In genomic region chr19:60341485-60341884, GRCm38 (mm10) we compare ENCODE assay signal across 9 mouse cellular contexts.
DNase-seq lines count a peak whose midpoint lies in the region; ATAC-seq and TF ChIP-seq lines count a peak whose summit lies in the region.
"Had no signal": no experiment of that assay in that cellular context is flagged by ENCODE, and none has a peak within 500 bp of the region (broad histone marks: within the 10 kb centered on the region; RNA-seq: fewer than 3 reads in every experiment).

No protein-coding gene starts in this region.

- H3K36me3 ChIP-seq in kidney, adult 2 months (ENCODE audit: control insufficient read depth, insufficient read depth, low read length): no peaks in the 10 kb centered on the region
- no peaks in the 10 kb centered on the region for H3K36me3 ChIP-seq in kidney, embryonic 14.5 days (ENCODE audit: control insufficient read depth, insufficient read depth, low read length)
- H3K36me3 ChIP-seq: heart, embryonic 13.5 days had no signal

- POLR2A ChIA-PET in Patski (lab: Charles Lee): no interaction called here

- intact Hi-C loops in heart, postnatal 10 days (cut with DNase I): no loop called here

- no peak for ATAC-seq in kidney, embryonic 14.5 days (ENCODE audit: low FRiP score, low TSS enrichment)
- ATAC-seq in Patski: peak; percentile 51

- H3K27ac ChIP-seq in kidney, adult 2 months (ENCODE audit: insufficient read depth, low read depth, low read length): no peak overlapping the region
- H3K27ac ChIP-seq in kidney, embryonic 14.5 days (ENCODE audit: low read depth, low read length): no peak overlapping the region
- H3K27ac ChIP-seq: heart, embryonic 13.5 days had no signal

- H3K4me3 ChIP-seq in kidney, adult 2 months (ENCODE audit: insufficient read depth, low read depth, low read length): no peak overlapping the region
- no peak overlapping the region for H3K4me3 ChIP-seq in kidney, embryonic 14.5 days (ENCODE audit: low read length)
- H3K4me3 ChIP-seq: heart, embryonic 13.5 days had no signal

- no peak overlapping the region for H3K9ac ChIP-seq in kidney, embryonic 14.5 days (ENCODE audit: low read depth, low read length)
- H3K9ac ChIP-seq: heart, embryonic 13.5 days had no signal

- no peak overlapping the region for H3K4me2 ChIP-seq in kidney, embryonic 14.5 days (replicated peaks; ENCODE audit: low read depth, low read length)
- H3K4me2 ChIP-seq: heart, embryonic 13.5 days had no signal

- peak; percentile 82 for TF ChIP-seq CTCF in kidney, adult 2 months (conservative IDR thresholded peaks at IDR 0.05; ENCODE audit: insufficient read depth, insufficient read length, low read depth, low read length)
- TF ChIP-seq CTCF in Patski (IDR thresholded peaks at IDR 0.05): peak; percentile 91

- H3K4me1 ChIP-seq in kidney, adult 2 months (ENCODE audit: control insufficient read depth, insufficient read depth, low read length): no peaks in the 10 kb centered on the region
- no peaks in the 10 kb centered on the region for H3K4me1 ChIP-seq in kidney, embryonic 14.5 days (ENCODE audit: control insufficient read depth, insufficient read depth, low read length)
- H3K4me1 ChIP-seq: heart, embryonic 13.5 days had no signal

- 4% methylated on average over 3 of the region's 3 CpGs for WGBS in kidney, adult 2 months
- 8% methylated on average over 3 of the region's 3 CpGs for WGBS in kidney, embryonic 14.5 days

- no peaks in the 10 kb centered on the region for H3K27me3 ChIP-seq in kidney, adult 2 months (replicated peaks; ENCODE audit: control insufficient read depth, insufficient read depth, low read length)
- no peaks in the 10 kb centered on the region for H3K27me3 ChIP-seq in kidney, embryonic 14.5 days (ENCODE audit: control insufficient read depth, insufficient read depth, low read length)
- peaks cover 6% of the 10 kb centered on the region for H3K27me3 ChIP-seq in Patski
- H3K27me3 ChIP-seq: heart, embryonic 13.5 days had no signal

- H3K9me3 ChIP-seq in kidney, embryonic 14.5 days (ENCODE audit: control insufficient read depth, low read length): no peaks in the 10 kb centered on the region
- H3K9me3 ChIP-seq: heart, embryonic 13.5 days had no signal

- no peak for TF ChIP-seq POLR2A in kidney, adult 2 months (IDR thresholded peaks at IDR 0.05; ENCODE audit: low read depth, low read length)

- CTCF ChIA-PET in Patski (lab: Charles Lee): interaction anchor here (0.7 to 3.1 kb wide), 17 partner anchors 8 to 1102 kb away, joined by 3 to 14 read pairs (median 4); no protein-coding TSS in a partner anchor

- in situ Hi-C loops in Patski (cut with MboI; ENCODE audit: low pct_unique_long_range_greater_than_20kb): loop anchor here (25.0 kb wide), 1 partner anchor 1104 kb away; no protein-coding TSS in a partner anchor

- peak; percentile 50 for DNase-seq in kidney, adult 2 months
- no peak for DNase-seq in Patski (ENCODE audit: low read depth, low spot score)
- DNase-seq in cerebellum, postnatal 36 days: peak; percentile 11 to 38
- peak; percentile 50 to 72 for DNase-seq in heart, postnatal 10 days
- DNase-seq in left cerebral cortex, adult 18-20 months (ENCODE audit: low spot score in 2 of 2): peak; percentile 50 to 66
- DNase-seq in naive thymus-derived CD4-positive, alpha-beta T cell, adult 2 months (ENCODE audit: low read depth): peak; percentile 49
- DNase-seq in thymus, postnatal 0 days (ENCODE audit: low spot score): peak; percentile 60
